Mouse (Mus musculus): ENCODE measurements at regions not wholly inside any gene's neighbourhood (a gene's known extent, or its start where the extent isn't known, plus 50 kb on each side); places are given as distances from the start of the nearest gene placed in this dataset.

DNA sequence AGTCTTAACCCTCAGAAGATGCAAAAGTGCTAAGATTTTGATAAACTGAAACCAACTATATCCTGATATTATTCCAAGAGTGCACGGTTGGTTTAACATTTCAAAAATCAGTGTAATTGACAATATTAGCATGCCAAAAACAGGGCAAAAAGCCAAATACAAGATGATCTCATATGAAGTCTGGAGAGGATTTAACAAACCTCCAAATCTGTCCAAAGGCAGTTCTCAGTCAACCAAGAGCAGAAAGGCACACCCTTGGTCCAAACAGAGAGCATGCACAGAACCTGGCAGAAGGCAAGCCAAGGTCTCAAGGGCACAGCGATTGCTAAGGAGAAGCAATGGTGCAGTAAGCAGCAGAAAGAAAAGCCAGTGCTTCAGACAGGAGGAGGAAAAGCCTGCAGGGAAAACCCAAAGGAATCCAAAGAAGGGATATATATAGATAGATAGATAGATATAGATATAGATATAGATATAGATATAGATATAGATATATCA lies 62.3 kb upstream of the Mast4 start:
- no peaks in the 10 kb centered on the region for H3K4me1 ChIP-seq (ENCODE audit: insufficient read depth, low read length)
- DNase-seq (ENCODE audit: low spot score) (no peak), ATAC-seq (ENCODE audit: low FRiP score) (no peak)
- H3K36me3 ChIP-seq (ENCODE audit: insufficient read depth, low read length): no peaks in the 10 kb centered on the region
- H3K9me3 ChIP-seq (ENCODE audit: low read length): no peaks in the 10 kb centered on the region
- no peak overlapping the region for H3K4me2 ChIP-seq (ENCODE audit: low read depth, low read length, poor library complexity, severe bottlenecking)
- no peak overlapping the region for H3K27ac ChIP-seq (ENCODE audit: low read depth, low read length)
- H3K27me3 ChIP-seq (ENCODE audit: insufficient read depth, low read length): no peaks in the 10 kb centered on the region
- H3K4me3 ChIP-seq (ENCODE audit: low read depth, low read length): no peak overlapping the region
- TF ChIP-seq CTCF (IDR thresholded peaks at IDR 0.05): no peak
- no peak overlapping the region for H3K9ac ChIP-seq (replicated peaks; ENCODE audit: low read length, poor library complexity, severe bottlenecking)
- 90% methylated on average over 2 of the region's 2 CpGs for WGBS

DNA sequence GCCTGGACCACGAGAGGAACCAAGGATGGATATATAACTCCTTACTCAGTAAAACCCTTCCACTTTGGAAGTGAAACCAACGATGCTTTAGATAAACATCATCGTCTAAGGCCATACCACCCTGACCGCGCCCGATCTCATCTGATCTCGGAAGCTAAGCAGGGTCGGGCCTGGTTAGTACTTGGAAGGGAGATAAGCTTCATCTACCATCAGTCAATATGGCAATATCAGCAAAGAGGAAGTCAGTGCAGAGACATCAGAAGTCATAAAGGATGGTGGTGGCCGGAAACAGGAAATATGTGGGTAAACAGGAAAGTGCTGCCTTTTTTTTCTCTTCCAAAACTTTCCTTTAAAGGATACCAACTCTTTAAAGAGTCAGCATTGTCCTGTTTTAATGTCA lies 61.8 kb upstream of the Mast4 start:
- Histone ChIP-seq H3K9me3 (ENCODE audit: low read length) (no peaks in the 10 kb centered on the region), H3K4me2 (ENCODE audit: low read depth, low read length, poor library complexity, severe bottlenecking) (no peak overlapping the region), H3K27ac (ENCODE audit: low read depth, low read length) (no peak overlapping the region), H3K27me3 (ENCODE audit: insufficient read depth, low read length) (no peaks in the 10 kb centered on the region), H3K36me3 (ENCODE audit: insufficient read depth, low read length) (no peaks in the 10 kb centered on the region), H3K9ac (replicated peaks; ENCODE audit: low read length, poor library complexity, severe bottlenecking) (no peak overlapping the region), H3K4me3 (ENCODE audit: low read depth, low read length) (no peak overlapping the region), H3K4me1 (ENCODE audit: insufficient read depth, low read length) (no peaks in the 10 kb centered on the region)
- ATAC-seq (ENCODE audit: low FRiP score) (no peak), DNase-seq (ENCODE audit: low spot score) (no peak)
- TF ChIP-seq CTCF (IDR thresholded peaks at IDR 0.05): no peak
- 90% methylated on average over 9 of the region's 9 CpGs for WGBS

DNA sequence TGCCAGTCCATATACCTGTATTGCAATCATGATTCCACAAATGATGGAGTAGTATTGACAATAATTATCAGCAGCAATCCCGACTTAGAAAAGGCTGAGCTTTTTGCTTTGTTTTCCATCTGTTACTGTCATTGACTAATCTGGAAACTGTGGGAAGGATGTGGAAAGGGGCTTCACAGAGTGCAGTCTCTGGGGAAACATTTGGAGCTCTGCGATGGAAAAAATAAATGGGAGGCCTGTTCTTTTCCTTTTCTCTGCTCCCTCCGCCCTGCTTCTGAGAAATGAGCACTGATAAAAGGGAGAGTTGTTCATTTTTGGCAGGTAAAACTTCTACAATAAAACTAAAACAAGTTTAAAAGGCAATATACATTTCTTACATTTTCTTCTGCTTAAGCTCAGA lies 58.3 kb upstream of the Mast4 start:
- no peak overlapping the region for H3K27ac ChIP-seq (ENCODE audit: low read depth, low read length)
- ATAC-seq (ENCODE audit: low FRiP score) (no peak), DNase-seq (ENCODE audit: low spot score) (no peak)
- H3K4me2 ChIP-seq (ENCODE audit: low read depth, low read length, poor library complexity, severe bottlenecking): no peak overlapping the region
- no peaks in the 10 kb centered on the region for H3K36me3 ChIP-seq (ENCODE audit: insufficient read depth, low read length)
- 87% methylated on average over 3 of the region's 3 CpGs for WGBS
- no peaks in the 10 kb centered on the region for H3K4me1 ChIP-seq (ENCODE audit: insufficient read depth, low read length)
- TF ChIP-seq CTCF (IDR thresholded peaks at IDR 0.05): no peak
- no peaks in the 10 kb centered on the region for H3K9me3 ChIP-seq (ENCODE audit: low read length)
- H3K9ac ChIP-seq (replicated peaks; ENCODE audit: low read length, poor library complexity, severe bottlenecking): no peak overlapping the region
- H3K27me3 ChIP-seq (ENCODE audit: insufficient read depth, low read length): no peaks in the 10 kb centered on the region
- no peak overlapping the region for H3K4me3 ChIP-seq (ENCODE audit: low read depth, low read length)

DNA sequence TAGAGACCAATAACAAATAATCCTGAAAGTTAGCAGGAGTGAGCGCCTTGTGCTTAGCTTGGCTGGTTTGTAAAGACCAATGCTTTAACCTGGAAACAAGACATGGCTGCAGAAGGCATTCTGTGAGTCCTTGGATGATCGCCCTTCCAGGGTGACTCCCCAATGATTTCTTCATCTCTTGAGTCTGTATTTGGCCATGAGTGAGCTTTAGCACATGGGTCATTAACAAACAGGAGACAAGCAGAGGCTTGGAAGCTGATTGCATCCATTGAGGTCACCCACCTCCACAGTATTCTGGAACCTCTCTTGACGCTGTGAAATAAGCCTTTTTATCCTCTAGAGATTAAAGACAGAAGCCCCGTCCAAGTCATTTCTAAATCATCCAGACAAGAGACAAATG lies 57.1 kb upstream of the Mast4 start:
- H3K9me3 ChIP-seq (ENCODE audit: low read length): no peaks in the 10 kb centered on the region
- ATAC-seq (ENCODE audit: low FRiP score): no peak
- H3K4me2 ChIP-seq (ENCODE audit: low read depth, low read length, poor library complexity, severe bottlenecking): no peak overlapping the region
- no peaks in the 10 kb centered on the region for H3K27me3 ChIP-seq (ENCODE audit: insufficient read depth, low read length)
- H3K9ac ChIP-seq (replicated peaks; ENCODE audit: low read length, poor library complexity, severe bottlenecking): no peak overlapping the region
- H3K4me3 ChIP-seq (ENCODE audit: low read depth, low read length): no peak overlapping the region
- no peaks in the 10 kb centered on the region for H3K4me1 ChIP-seq (ENCODE audit: insufficient read depth, low read length)
- no peak for TF ChIP-seq CTCF (IDR thresholded peaks at IDR 0.05)
- H3K36me3 ChIP-seq (ENCODE audit: insufficient read depth, low read length): no peaks in the 10 kb centered on the region
- no peak for DNase-seq (ENCODE audit: low spot score)
- WGBS: 80% methylated on average over 4 of the region's 4 CpGs
- no peak overlapping the region for H3K27ac ChIP-seq (ENCODE audit: low read depth, low read length)

DNA sequence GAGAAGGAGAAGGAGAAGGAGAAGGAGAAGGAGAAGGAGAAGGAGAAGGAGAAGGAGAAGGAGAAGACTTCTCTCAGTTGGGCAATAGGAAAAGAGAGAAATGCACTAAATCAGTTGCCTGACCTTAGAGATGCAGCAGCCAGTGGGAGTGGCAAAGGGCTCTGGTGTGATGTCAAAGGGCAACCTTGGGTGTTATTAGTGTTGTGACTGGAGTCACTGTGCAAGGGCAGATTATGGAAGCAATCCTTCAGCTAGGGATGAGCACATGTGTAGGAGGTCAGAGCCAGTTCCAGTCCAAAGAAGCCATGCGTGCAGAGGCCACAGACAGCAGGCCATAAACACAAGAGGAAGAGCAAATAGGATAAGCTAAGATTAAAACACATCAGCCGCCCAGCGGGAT lies 56.7 kb upstream of the Mast4 start:
- 84% methylated on average over 3 of the region's 3 CpGs for WGBS
- DNase-seq (ENCODE audit: low spot score): no peak
- H3K4me3 ChIP-seq (ENCODE audit: low read depth, low read length): no peak overlapping the region
- H3K27me3 ChIP-seq (ENCODE audit: insufficient read depth, low read length): no peaks in the 10 kb centered on the region
- ATAC-seq (ENCODE audit: low FRiP score): no peak
- no peak overlapping the region for H3K9ac ChIP-seq (replicated peaks; ENCODE audit: low read length, poor library complexity, severe bottlenecking)
- TF ChIP-seq CTCF (IDR thresholded peaks at IDR 0.05): no peak
- H3K9me3 ChIP-seq (ENCODE audit: low read length): no peaks in the 10 kb centered on the region
- H3K27ac ChIP-seq (ENCODE audit: low read depth, low read length): no peak overlapping the region
- no peaks in the 10 kb centered on the region for H3K4me1 ChIP-seq (ENCODE audit: insufficient read depth, low read length)
- no peak overlapping the region for H3K4me2 ChIP-seq (ENCODE audit: low read depth, low read length, poor library complexity, severe bottlenecking)
- H3K36me3 ChIP-seq (ENCODE audit: insufficient read depth, low read length): no peaks in the 10 kb centered on the region

DNA sequence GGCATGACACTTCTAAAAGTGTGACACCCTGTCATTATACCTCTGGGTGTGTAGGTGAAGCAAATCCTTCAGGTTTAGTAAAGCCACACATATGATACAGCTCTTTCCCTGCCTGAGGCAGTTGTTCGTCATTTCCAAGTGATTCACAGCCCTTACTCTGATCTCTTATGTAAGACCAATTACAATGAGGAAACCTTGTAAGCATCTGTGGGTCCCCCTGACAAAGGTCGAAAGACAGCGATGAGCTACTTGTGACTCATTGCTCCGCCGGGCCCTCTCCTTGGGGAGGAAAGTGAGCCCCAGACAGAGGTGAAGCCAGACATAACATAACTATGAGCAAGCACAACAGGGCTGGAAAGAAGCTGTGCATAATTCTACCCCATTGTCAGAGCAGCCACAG lies 52.7 kb upstream of the Mast4 start:
- Histone ChIP-seq H3K27ac (ENCODE audit: low read depth, low read length) (no peak overlapping the region), H3K4me2 (ENCODE audit: low read depth, low read length, poor library complexity, severe bottlenecking) (no peak overlapping the region), H3K4me3 (ENCODE audit: low read depth, low read length) (no peak overlapping the region), H3K36me3 (ENCODE audit: insufficient read depth, low read length) (no peaks in the 10 kb centered on the region), H3K9me3 (ENCODE audit: low read length) (no peaks in the 10 kb centered on the region), H3K27me3 (ENCODE audit: insufficient read depth, low read length) (no peaks in the 10 kb centered on the region), H3K9ac (replicated peaks; ENCODE audit: low read length, poor library complexity, severe bottlenecking) (no peak overlapping the region), H3K4me1 (ENCODE audit: insufficient read depth, low read length) (no peaks in the 10 kb centered on the region)
- no peak for DNase-seq (ENCODE audit: low spot score)
- WGBS: 93% methylated on average over 5 of the region's 5 CpGs
- no peak for ATAC-seq (ENCODE audit: low FRiP score)
- TF ChIP-seq CTCF (IDR thresholded peaks at IDR 0.05): no peak

Data from midbrain, postnatal 0 days (tissue).